Mouse (Mus musculus): ENCODE data around the gene Tcl1b1. TPM values are rescaled to one million over a fixed set of nuclear protein-coding genes. Genes with fewer than 3 reads are reported as not detected.
"Not testable (repeated sequence)": the region's sequence is repeated elsewhere in the genome, so short reads cannot be mapped to it uniquely, and the experiment has no call there.

The Tcl1b1 gene
- polyA plus RNA-seq (2012; rRNA removed): not detected in 2 replicates

DNA sequence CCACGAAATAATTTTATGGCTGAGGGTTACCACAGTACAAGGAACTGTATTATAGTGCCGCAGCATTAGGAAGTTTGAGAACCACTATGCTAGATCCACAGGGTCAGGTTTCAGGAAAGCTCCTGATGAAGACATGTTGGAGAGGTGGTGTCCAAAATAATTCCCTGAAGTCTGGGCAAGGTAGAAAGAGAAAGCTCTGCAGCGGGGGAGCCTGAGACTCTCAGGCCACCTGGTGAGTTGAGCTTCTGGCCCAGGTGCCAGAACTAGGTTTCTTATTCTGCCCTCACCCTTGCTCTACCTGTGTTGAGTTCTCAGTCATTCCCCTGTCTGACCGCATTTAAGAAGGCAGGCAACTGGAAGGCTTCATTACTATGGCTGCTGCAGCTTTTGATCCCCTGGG lies at the start of gene Tcl1b1:
TSS of gene Tcl1b1 (plus strand) at position 301 of the 400 bp plus-strand sequence.
- H3K27ac ChIP-seq (ENCODE audit: insufficient read depth, low read depth, low read length): no peak within 1 kb of the TSS
- H3K27me3 ChIP-seq (ENCODE audit: control insufficient read depth, insufficient read depth, low read length): no peaks in the 10 kb centered on the region
- TF ChIP-seq CTCF (IDR thresholded peaks at IDR 0.05; ENCODE audit: extremely low read depth, insufficient read length, insufficient replicate concordance, low read depth, low read length) (no peak), POLR2A (IDR thresholded peaks at IDR 0.05; ENCODE audit: low read depth, low read length) (no peak)
- H3K4me3 ChIP-seq (ENCODE audit: low read depth, low read length): no peak within 1 kb of the TSS
- WGBS: 62% methylated on average over 4 of the region's 4 CpGs
- no peaks in the 10 kb centered on the region for H3K36me3 ChIP-seq (ENCODE audit: control insufficient read depth, insufficient read depth, low read length)
- H3K4me1 ChIP-seq (ENCODE audit: control insufficient read depth, insufficient read depth, insufficient read length, low read length): no peaks in the 10 kb centered on the region

DNA sequence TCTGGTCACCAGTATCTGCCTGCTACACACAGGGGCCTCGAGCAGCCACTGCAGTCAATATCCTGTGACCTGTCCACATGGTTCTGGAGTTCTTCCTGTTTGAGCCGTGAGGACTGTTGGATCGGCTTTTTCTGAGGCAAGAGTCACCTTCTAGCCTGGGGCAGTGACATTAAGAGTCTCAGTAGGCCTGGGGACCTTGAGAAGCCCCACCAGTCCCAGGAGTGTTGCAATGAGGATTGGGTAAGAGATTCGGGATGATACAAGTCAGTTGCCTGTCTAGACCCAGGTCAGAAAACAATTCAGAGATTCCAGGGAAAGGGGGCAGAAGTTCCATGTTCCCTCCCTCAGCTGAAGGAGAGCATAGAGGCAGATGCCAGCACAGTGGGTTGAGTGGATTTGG lies 49.7 kb upstream of the Tcl1b1 start:
- no peak for TF ChIP-seq CTCF (IDR thresholded peaks at IDR 0.05; ENCODE audit: extremely low read depth, insufficient read length, insufficient replicate concordance, low read depth, low read length)
- no peak for TF ChIP-seq POLR2A (IDR thresholded peaks at IDR 0.05; ENCODE audit: low read depth, low read length)
- H3K36me3 ChIP-seq (ENCODE audit: control insufficient read depth, insufficient read depth, low read length): no peaks in the 10 kb centered on the region
- no peaks in the 10 kb centered on the region for H3K4me1 ChIP-seq (ENCODE audit: control insufficient read depth, insufficient read depth, insufficient read length, low read length)
- H3K4me3 ChIP-seq (ENCODE audit: low read depth, low read length): no peak overlapping the region
- H3K27me3 ChIP-seq (ENCODE audit: control insufficient read depth, insufficient read depth, low read length): no peaks in the 10 kb centered on the region
- H3K27ac ChIP-seq (ENCODE audit: insufficient read depth, low read depth, low read length): no peak overlapping the region
- 62% methylated on average over 4 of the region's 4 CpGs for WGBS

DNA sequence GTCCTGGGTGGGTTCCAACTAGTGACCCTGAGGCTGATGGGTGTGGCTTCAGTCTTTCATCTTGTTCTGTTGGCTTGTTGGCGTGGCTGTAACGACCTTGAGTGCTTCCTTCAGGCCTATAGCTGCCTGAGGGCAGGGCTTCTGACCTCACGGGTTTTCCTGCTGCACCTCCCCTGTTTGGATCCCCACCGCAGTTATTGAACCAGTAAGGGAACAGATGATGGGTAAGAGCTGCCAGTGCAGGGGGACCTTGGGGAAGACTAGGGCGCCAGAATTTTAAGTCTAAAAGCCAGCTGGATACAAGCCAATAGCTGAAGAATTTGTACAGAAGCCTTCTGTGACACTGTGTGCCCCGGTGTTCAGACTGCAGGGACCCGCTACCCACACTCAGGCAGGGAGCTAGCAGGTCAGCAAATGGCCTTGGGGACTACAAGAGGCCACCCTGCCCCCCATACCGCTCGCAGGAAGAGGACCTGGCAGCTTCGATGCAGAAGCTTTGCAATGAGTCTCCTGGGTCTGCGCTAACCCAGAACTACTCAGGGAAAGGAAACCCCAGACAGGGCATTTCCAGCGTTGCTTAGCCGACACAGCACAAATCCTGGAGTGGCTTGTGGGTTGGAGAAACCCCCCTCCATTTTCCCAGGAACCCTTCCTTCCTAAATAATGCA lies 47.0 kb upstream of the Tcl1b1 start:
- Histone ChIP-seq H3K4me3 (ENCODE audit: low read depth, low read length) (no peak overlapping the region), H3K27me3 (ENCODE audit: control insufficient read depth, insufficient read depth, low read length) (no peaks in the 10 kb centered on the region), H3K27ac (ENCODE audit: insufficient read depth, low read depth, low read length) (no peak overlapping the region), H3K36me3 (ENCODE audit: control insufficient read depth, insufficient read depth, low read length) (no peaks in the 10 kb centered on the region), H3K4me1 (ENCODE audit: control insufficient read depth, insufficient read depth, insufficient read length, low read length) (no peaks in the 10 kb centered on the region)
- 38% methylated on average over 13 of the region's 13 CpGs for WGBS
- no peak for TF ChIP-seq CTCF (IDR thresholded peaks at IDR 0.05; ENCODE audit: extremely low read depth, insufficient read length, insufficient replicate concordance, low read depth, low read length)
- no peak for TF ChIP-seq POLR2A (IDR thresholded peaks at IDR 0.05; ENCODE audit: low read depth, low read length)

GRCm38 (mm10) chr12:105116648-105117047 lies 42.8 kb upstream of the Tcl1b1 start:
- TF ChIP-seq POLR2A (IDR thresholded peaks at IDR 0.05; ENCODE audit: low read depth, low read length) (no peak), CTCF (IDR thresholded peaks at IDR 0.05; ENCODE audit: extremely low read depth, insufficient read length, insufficient replicate concordance, low read depth, low read length) (no peak)
- Histone ChIP-seq H3K4me1 (ENCODE audit: control insufficient read depth, insufficient read depth, insufficient read length, low read length) (no peaks in the 10 kb centered on the region), H3K27me3 (ENCODE audit: control insufficient read depth, insufficient read depth, low read length) (no peaks in the 10 kb centered on the region), H3K27ac (ENCODE audit: insufficient read depth, low read depth, low read length) (no peak overlapping the region), H3K36me3 (ENCODE audit: control insufficient read depth, insufficient read depth, low read length) (no peaks in the 10 kb centered on the region), H3K4me3 (ENCODE audit: low read depth, low read length) (no peak overlapping the region)
- WGBS: 87% methylated on average over 1 of the region's 1 CpGs

DNA sequence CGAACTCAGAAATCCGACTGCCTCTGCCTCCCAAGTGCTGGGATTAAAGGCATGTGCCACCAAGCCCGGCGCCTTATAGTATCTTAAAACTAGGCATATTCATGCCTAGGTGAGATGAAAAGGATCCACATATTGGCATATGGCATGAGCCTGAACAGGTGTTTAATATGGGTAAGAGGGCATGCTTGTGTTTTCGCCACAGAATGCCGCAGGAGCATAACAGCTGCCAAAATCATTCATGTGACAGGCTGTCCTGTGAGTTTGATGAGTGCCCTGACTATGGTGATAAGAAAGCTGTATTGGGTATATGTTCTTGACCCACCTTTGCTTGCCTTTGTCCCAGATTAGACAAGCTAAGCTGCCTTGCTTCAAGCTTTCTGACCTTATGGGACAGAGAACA lies 34.1 kb upstream of the Tcl1b1 start:
- 78% methylated on average over 6 of the region's 6 CpGs for WGBS

GRCm38 (mm10) chr12:105126516-105126915 lies 33.0 kb upstream of the Tcl1b1 start:
- no peaks in the 10 kb centered on the region for H3K36me3 ChIP-seq (ENCODE audit: control insufficient read depth, insufficient read depth, low read length)
- WGBS: 80% methylated on average over 4 of the region's 4 CpGs
- no peaks in the 10 kb centered on the region for H3K27me3 ChIP-seq (ENCODE audit: control insufficient read depth, insufficient read depth, low read length)
- no peaks in the 10 kb centered on the region for H3K4me1 ChIP-seq (ENCODE audit: control insufficient read depth, insufficient read depth, insufficient read length, low read length)
- no peak overlapping the region for H3K4me3 ChIP-seq (ENCODE audit: low read depth, low read length)
- TF ChIP-seq POLR2A (IDR thresholded peaks at IDR 0.05; ENCODE audit: low read depth, low read length): no peak
- TF ChIP-seq CTCF (IDR thresholded peaks at IDR 0.05; ENCODE audit: extremely low read depth, insufficient read length, insufficient replicate concordance, low read depth, low read length): no peak
- H3K27ac ChIP-seq (ENCODE audit: insufficient read depth, low read depth, low read length): no peak overlapping the region

More for the DNA sequence above, 34.1 kb upstream of the Tcl1b1 start:
- Histone ChIP-seq H3K27ac (ENCODE audit: insufficient read depth, low read depth, low read length) (no peak overlapping the region), H3K27me3 (ENCODE audit: control insufficient read depth, insufficient read depth, low read length) (no peaks in the 10 kb centered on the region), H3K36me3 (ENCODE audit: control insufficient read depth, insufficient read depth, low read length) (no peaks in the 10 kb centered on the region), H3K4me3 (ENCODE audit: low read depth, low read length) (no peak overlapping the region), H3K4me1 (ENCODE audit: control insufficient read depth, insufficient read depth, insufficient read length, low read length) (no peaks in the 10 kb centered on the region)
- TF ChIP-seq CTCF (IDR thresholded peaks at IDR 0.05; ENCODE audit: extremely low read depth, insufficient read length, insufficient replicate concordance, low read depth, low read length) (no peak), POLR2A (IDR thresholded peaks at IDR 0.05; ENCODE audit: low read depth, low read length) (no peak)

GRCm38 (mm10) chr12:105127607-105128006 lies 31.9 kb upstream of the Tcl1b1 start:
- H3K36me3 ChIP-seq (ENCODE audit: control insufficient read depth, insufficient read depth, low read length): no peaks in the 10 kb centered on the region
- 83% methylated on average over 2 of the region's 2 CpGs for WGBS

DNA sequence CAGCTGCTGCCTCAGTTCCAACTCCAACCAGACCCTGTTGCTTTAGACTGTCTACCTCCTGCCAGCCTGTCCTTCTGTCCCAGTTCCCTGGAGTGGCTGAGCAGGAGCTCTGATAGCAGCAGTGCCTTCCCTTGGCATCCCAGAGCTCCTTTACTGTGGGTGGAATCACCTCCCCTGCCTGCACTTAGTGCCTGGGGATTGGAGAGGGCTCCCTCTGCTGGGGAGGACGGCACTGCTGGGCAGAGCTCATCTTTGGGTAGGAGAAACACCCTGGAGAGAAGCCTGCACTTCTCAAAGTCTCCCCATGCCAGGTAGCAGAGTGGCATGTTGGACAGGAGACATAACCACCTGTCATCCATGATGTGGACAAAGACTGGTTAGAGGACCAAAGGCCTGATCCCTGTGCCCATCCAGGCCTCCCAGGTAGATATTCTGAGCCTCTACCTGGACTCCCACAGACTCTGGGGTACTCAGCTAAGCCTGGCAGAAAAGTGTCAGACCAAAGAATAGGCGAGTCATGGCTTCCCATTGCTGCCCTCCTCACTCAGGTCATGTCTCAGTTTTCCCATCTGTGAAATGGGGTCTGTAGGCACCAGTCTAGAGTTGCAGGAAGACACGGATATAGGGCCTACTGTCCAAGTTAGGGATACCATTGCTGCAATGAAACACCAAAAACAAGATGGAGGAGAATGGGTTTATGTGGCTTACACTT lies 29.8 kb upstream of the Tcl1b1 start:
- not testable (repeated sequence) for H3K36me3 ChIP-seq (ENCODE audit: control insufficient read depth, insufficient read depth, low read length); H3K4me1 ChIP-seq (ENCODE audit: control insufficient read depth, insufficient read depth, insufficient read length, low read length); H3K27ac ChIP-seq (ENCODE audit: insufficient read depth, low read depth, low read length); H3K4me3 ChIP-seq (ENCODE audit: low read depth, low read length); H3K27me3 ChIP-seq (ENCODE audit: control insufficient read depth, insufficient read depth, low read length)
- 53% methylated on average over 3 of the region's 3 CpGs for WGBS

More at GRCm38 (mm10) chr12:105127607-105128006, 31.9 kb upstream of the Tcl1b1 start:
- Histone ChIP-seq H3K4me1 (ENCODE audit: control insufficient read depth, insufficient read depth, insufficient read length, low read length) (no peaks in the 10 kb centered on the region), H3K27ac (ENCODE audit: insufficient read depth, low read depth, low read length) (no peak overlapping the region), H3K27me3 (ENCODE audit: control insufficient read depth, insufficient read depth, low read length) (no peaks in the 10 kb centered on the region), H3K4me3 (ENCODE audit: low read depth, low read length) (no peak overlapping the region)
- TF ChIP-seq POLR2A (IDR thresholded peaks at IDR 0.05; ENCODE audit: low read depth, low read length) (no peak), CTCF (IDR thresholded peaks at IDR 0.05; ENCODE audit: extremely low read depth, insufficient read length, insufficient replicate concordance, low read depth, low read length) (no peak)

DNA sequence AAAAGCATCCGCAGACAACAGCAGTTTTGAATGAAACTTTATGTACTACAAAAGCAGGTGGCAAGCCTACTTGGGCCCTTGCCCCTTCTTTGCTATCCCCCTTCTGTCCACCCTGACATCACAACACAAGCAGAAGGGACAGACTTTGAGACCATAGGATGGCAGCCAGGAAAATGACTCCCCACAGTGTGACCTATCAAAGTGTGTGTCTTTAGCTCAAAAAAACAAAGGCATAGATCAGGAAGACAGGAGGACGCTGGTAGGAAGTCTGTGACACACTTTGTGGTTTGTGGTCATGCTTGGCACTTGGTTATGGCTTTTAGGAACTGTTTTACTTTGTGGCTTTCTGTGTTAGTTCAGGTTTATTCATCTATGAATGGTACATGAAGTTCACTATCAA lies 25.3 kb upstream of the Tcl1b1 start:
- H3K4me1 ChIP-seq (ENCODE audit: control insufficient read depth, insufficient read depth, insufficient read length, low read length); H3K4me3 ChIP-seq (ENCODE audit: low read depth, low read length); H3K27ac ChIP-seq (ENCODE audit: insufficient read depth, low read depth, low read length); H3K27me3 ChIP-seq (ENCODE audit: control insufficient read depth, insufficient read depth, low read length); H3K36me3 ChIP-seq (ENCODE audit: control insufficient read depth, insufficient read depth, low read length): not testable (repeated sequence)
- 48% methylated on average over 2 of the region's 2 CpGs for WGBS

- not testable (repeated sequence) for H3K27ac ChIP-seq (ENCODE audit: insufficient read depth, low read depth, low read length); H3K4me1 ChIP-seq (ENCODE audit: control insufficient read depth, insufficient read depth, insufficient read length, low read length); H3K36me3 ChIP-seq (ENCODE audit: control insufficient read depth, insufficient read depth, low read length); H3K4me3 ChIP-seq (ENCODE audit: low read depth, low read length); H3K27me3 ChIP-seq (ENCODE audit: control insufficient read depth, insufficient read depth, low read length)
- 65% methylated on average over 4 of the region's 4 CpGs for WGBS
Measured at GRCm38 (mm10) chr12:105134826-105135225, 24.7 kb upstream of the Tcl1b1 start.

Measured in small intestine, adult 2 months (tissue).